Mouse (Mus musculus): Measurements from ENCODE around the gene Speer4d. TPM values are rescaled to one million over a fixed set of nuclear protein-coding genes. Genes with fewer than 3 reads are reported as not detected.
"Not testable (repeated sequence)": the region's sequence is repeated elsewhere in the genome, so short reads cannot be mapped to it uniquely, and the experiment has no call there.

Speer4d gene
- polyA plus RNA-seq (2015; fragmentation: Nextera tagmentation; extraction: Ambion mirVana), result 0.28 TPM in 1 of 2 replicates, not detected in the other

- DNase-seq (ENCODE audit: low spot score), result not testable (repeated sequence)
These were observed at the start of gene Speer4d for GRCm38 (mm10) chr5:15618764-15619163. Speer4d (plus strand) TSS chr5:15619064.

GRCm38 (mm10) chr5:15573735-15574134, 45.1 kb upstream of the Speer4d start:
- DNase-seq (ENCODE audit: low spot score), result not testable (repeated sequence)

- not testable (repeated sequence) for DNase-seq (ENCODE audit: low spot score)
These were observed 41.8 kb upstream of the Speer4d start, which contains the start of gene Gm21083 for GRCm38 (mm10) chr5:15577033-15577432. Gm21083 (plus strand) TSS chr5:15577333.

GRCm38 (mm10) chr5:15586351-15586750, 32.5 kb upstream of the Speer4d start:
- peak; percentile 1 for DNase-seq (ENCODE audit: low spot score)

GRCm38 (mm10) chr5:15588291-15588690, 30.6 kb upstream of the Speer4d start:
- DNase-seq (ENCODE audit: low spot score), result peak; percentile 9

GRCm38 (mm10) chr5:15590635-15591034, 28.2 kb upstream of the Speer4d start:
- DNase-seq (ENCODE audit: low spot score), result not testable (repeated sequence)

- DNase-seq (ENCODE audit: low spot score), result peak; percentile 1
These were observed 27.3 kb upstream of the Speer4d start for GRCm38 (mm10) chr5:15591577-15591976.

GRCm38 (mm10) chr5:15598831-15599230, 20.0 kb upstream of the Speer4d start:
- not testable (repeated sequence) for DNase-seq (ENCODE audit: low spot score)

- DNase-seq (ENCODE audit: low spot score), result peak; percentile 11
These were observed 18.5 kb upstream of the Speer4d start for GRCm38 (mm10) chr5:15600342-15600741.

- DNase-seq (ENCODE audit: low spot score), result not testable (repeated sequence)
These were observed 17.4 kb upstream of the Speer4d start for GRCm38 (mm10) chr5:15601481-15601880.

GRCm38 (mm10) chr5:15601960-15602359, 16.9 kb upstream of the Speer4d start:
- DNase-seq (ENCODE audit: low spot score), result not testable (repeated sequence)

- DNase-seq (ENCODE audit: low spot score), result not testable (repeated sequence)
These were observed 16.4 kb upstream of the Speer4d start for GRCm38 (mm10) chr5:15602424-15602947.

- not testable (repeated sequence) for DNase-seq (ENCODE audit: low spot score)
These were observed 15.9 kb upstream of the Speer4d start for GRCm38 (mm10) chr5:15603008-15603407.

GRCm38 (mm10) chr5:15603585-15603984, 15.3 kb upstream of the Speer4d start:
- not testable (repeated sequence) for DNase-seq (ENCODE audit: low spot score)

- peak; percentile 1 for DNase-seq (ENCODE audit: low spot score)
These were observed 12.2 kb upstream of the Speer4d start for GRCm38 (mm10) chr5:15606677-15607076.

- not testable (repeated sequence) for DNase-seq (ENCODE audit: low spot score)
These were observed 8.2 kb upstream of the Speer4d start for GRCm38 (mm10) chr5:15610695-15611094.

GRCm38 (mm10) chr5:15616195-15616594, 2.7 kb upstream of the Speer4d start:
- DNase-seq (ENCODE audit: low spot score), result not testable (repeated sequence)

- DNase-seq (ENCODE audit: low spot score), result not testable (repeated sequence)
These were observed 9.3 kb downstream of the Speer4d start for GRCm38 (mm10) chr5:15628136-15628535.

- DNase-seq (ENCODE audit: low spot score), result not testable (repeated sequence)
These were observed 11.2 kb downstream of the Speer4d start for GRCm38 (mm10) chr5:15630068-15630467.

GRCm38 (mm10) chr5:15637637-15638036, 18.8 kb downstream of the Speer4d start:
- not testable (repeated sequence) for DNase-seq (ENCODE audit: low spot score)

GRCm38 (mm10) chr5:15645707-15646106, 26.8 kb downstream of the Speer4d start:
- not testable (repeated sequence) for DNase-seq (ENCODE audit: low spot score)

GRCm38 (mm10) chr5:15652334-15652733, 33.5 kb downstream of the Speer4d start:
- not testable (repeated sequence) for DNase-seq (ENCODE audit: low spot score)

- DNase-seq (ENCODE audit: low spot score), result not testable (repeated sequence)
These were observed 38.1 kb downstream of the Speer4d start, which contains the start of gene 4930572O03Rik for GRCm38 (mm10) chr5:15656959-15657358. 4930572O03Rik (minus strand) TSS chr5:15657059.
